Mouse (Mus musculus): Measurements from ENCODE around the gene Smpd2. TPM values are rescaled to one million over a fixed set of nuclear protein-coding genes. Genes with fewer than 3 reads are reported as not detected.

The Smpd2 gene
- polyA plus RNA-seq, 1 experiment from 2014 or later = 36.5 TPM

DNA sequence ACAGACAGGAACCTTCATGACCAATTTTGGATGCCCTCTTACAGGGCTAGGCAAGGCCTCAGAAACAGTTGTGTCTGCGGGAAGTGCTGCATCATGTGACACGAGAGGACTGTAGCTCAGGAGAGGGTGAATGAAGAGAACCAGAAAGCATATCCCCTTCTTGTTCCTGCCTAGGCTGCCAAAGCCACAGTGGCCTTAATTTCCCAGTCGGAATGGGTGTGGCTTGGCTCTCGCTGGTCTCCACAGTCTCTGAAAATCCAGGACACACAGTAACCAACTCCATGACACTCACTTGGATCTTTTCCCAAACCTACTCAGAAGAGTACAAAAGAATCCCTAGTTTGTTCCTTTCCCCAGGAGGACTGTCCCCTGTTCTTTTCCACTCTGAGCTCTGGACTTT lies 10.8 kb upstream of the Smpd2 start:
- H3K4me3 ChIP-seq (ENCODE audit: low read depth, low read length) = no peak overlapping the region
- WGBS = 59% methylated on average over 4 of the region's 4 CpGs
- H3K9ac ChIP-seq (ENCODE audit: low read depth, low read length) = no peak overlapping the region
- no peak for ATAC-seq
- H3K9me3 ChIP-seq (replicated peaks; ENCODE audit: control insufficient read depth, low read length, poor library complexity, severe bottlenecking) = no peaks in the 10 kb centered on the region
- no peaks in the 10 kb centered on the region for H3K4me1 ChIP-seq (ENCODE audit: control insufficient read depth, insufficient read depth, low read length)
- no peak overlapping the region for H3K4me2 ChIP-seq (ENCODE audit: low read length)
- no peaks in the 10 kb centered on the region for H3K27me3 ChIP-seq (ENCODE audit: control insufficient read depth, insufficient read depth, low read depth, low read length)
- no peak overlapping the region for H3K27ac ChIP-seq (ENCODE audit: low read length)
- no peaks in the 10 kb centered on the region for H3K36me3 ChIP-seq (ENCODE audit: control insufficient read depth, insufficient read depth, low read length)

DNA sequence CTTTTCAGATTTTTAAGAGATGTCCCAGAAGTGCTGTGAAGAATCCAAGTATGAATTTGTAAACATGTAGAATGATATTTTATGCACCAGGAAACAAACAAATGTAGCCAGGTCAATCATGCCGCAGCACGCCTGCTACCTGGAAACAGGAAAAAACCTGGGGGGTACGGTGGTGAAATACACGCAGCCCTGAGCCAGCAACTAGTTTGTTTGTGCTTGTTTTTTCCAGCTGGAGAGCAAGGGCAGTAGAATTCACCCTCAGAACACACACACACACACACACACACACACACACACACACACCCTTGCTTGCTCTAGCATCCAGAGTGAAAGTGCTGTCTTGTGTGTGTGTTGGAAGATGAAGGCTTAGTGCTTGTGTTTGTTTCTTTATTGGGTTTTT lies 942 bp upstream of the Smpd2 start:
- Histone ChIP-seq H3K9me3 (replicated peaks; ENCODE audit: control insufficient read depth, low read length, poor library complexity, severe bottlenecking) (no peaks in the 10 kb centered on the region), H3K4me1 (ENCODE audit: control insufficient read depth, insufficient read depth, low read length) (peaks cover 14% of the 10 kb centered on the region), H3K4me3 (ENCODE audit: low read depth, low read length) (peak overlapping the region; percentile 78), H3K27me3 (ENCODE audit: control insufficient read depth, insufficient read depth, low read depth, low read length) (0 out of 2 replicates have a peak, but pooled peaks cover 3% of the 10 kb centered on the region), H3K27ac (ENCODE audit: low read length) (no peak overlapping the region), H3K36me3 (ENCODE audit: control insufficient read depth, insufficient read depth, low read length) (no peaks in the 10 kb centered on the region), H3K9ac (ENCODE audit: low read depth, low read length) (no peak overlapping the region), H3K4me2 (ENCODE audit: low read length) (peak overlapping the region; percentile 96)
- no peak for ATAC-seq
- WGBS = 38% methylated on average over 4 of the region's 4 CpGs

DNA sequence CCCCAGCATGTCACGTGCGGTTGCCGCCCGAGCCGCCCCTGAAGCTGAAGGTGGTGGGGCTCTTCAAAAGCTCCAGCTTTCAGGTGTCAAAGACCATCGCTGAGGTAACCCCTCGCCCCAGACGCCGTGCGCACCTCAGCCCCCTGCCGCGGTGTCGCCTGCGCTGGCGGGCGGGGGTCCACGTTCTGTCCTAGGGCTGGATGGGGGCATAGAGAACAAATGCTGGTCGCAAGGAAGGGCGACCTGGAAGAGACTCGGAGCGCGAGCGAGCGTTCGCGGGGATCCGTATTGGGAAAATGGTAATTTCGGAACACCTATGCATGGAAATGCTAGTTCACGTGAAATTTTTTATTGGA lies 327 bp upstream of the Smpd2 start:
- peak; percentile 65; the same call in 1 of the 2 replicates for ATAC-seq
- Histone ChIP-seq H3K9me3 (replicated peaks; ENCODE audit: control insufficient read depth, low read length, poor library complexity, severe bottlenecking) (no peaks in the 10 kb centered on the region), H3K36me3 (ENCODE audit: control insufficient read depth, insufficient read depth, low read length) (no peaks in the 10 kb centered on the region), H3K27ac (ENCODE audit: low read length) (peak overlapping the region; percentile 47; the same call in 1 of the 2 replicates), H3K4me3 (ENCODE audit: low read depth, low read length) (peak overlapping the region; percentile 78), H3K27me3 (ENCODE audit: control insufficient read depth, insufficient read depth, low read depth, low read length) (0 out of 2 replicates have a peak, but pooled peaks cover 3% of the 10 kb centered on the region), H3K4me2 (ENCODE audit: low read length) (peak overlapping the region; percentile 96), H3K4me1 (ENCODE audit: control insufficient read depth, insufficient read depth, low read length) (peaks cover 14% of the 10 kb centered on the region), H3K9ac (ENCODE audit: low read depth, low read length) (peak overlapping the region; percentile 76)
- under 1% methylated on average over 29 of the region's 29 CpGs for WGBS

DNA sequence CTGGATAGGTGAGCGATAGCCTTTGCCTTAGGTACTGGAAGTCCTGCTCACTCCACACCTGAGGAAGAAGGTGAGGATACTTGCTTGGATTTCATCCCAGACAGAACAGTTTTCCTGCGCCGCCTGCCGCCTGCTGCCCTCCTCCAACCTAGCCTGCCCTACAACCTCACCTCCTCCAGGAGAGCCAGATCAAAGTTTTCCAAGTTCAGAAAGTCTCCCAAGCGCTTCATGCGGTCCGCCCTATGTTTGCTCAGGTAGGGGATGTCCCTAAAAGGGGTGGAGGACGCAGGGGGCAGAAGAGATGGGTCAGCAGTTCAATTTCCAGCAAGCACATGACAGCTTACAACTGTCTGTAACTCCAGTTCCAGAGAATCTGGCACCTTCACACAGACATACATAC lies 875 bp downstream of the Smpd2 start:
- H3K4me3 ChIP-seq (ENCODE audit: low read depth, low read length) = peak overlapping the region; percentile 78
- 0 out of 2 replicates have a peak, but pooled peaks cover 3% of the 10 kb centered on the region for H3K27me3 ChIP-seq (ENCODE audit: control insufficient read depth, insufficient read depth, low read depth, low read length)
- H3K4me1 ChIP-seq (ENCODE audit: control insufficient read depth, insufficient read depth, low read length) = peaks cover 14% of the 10 kb centered on the region
- H3K36me3 ChIP-seq (ENCODE audit: control insufficient read depth, insufficient read depth, low read length) = no peaks in the 10 kb centered on the region
- H3K9me3 ChIP-seq (replicated peaks; ENCODE audit: control insufficient read depth, low read length, poor library complexity, severe bottlenecking) = no peaks in the 10 kb centered on the region
- no peak overlapping the region for H3K27ac ChIP-seq (ENCODE audit: low read length)
- peak; percentile 6; the same call in 1 of the 2 replicates for ATAC-seq
- 31% methylated on average over 8 of the region's 8 CpGs for WGBS
- H3K9ac ChIP-seq (ENCODE audit: low read depth, low read length) = peak overlapping the region; percentile 52; the same call in 1 of the 2 replicates
- H3K4me2 ChIP-seq (ENCODE audit: low read length) = peak overlapping the region; percentile 96

DNA sequence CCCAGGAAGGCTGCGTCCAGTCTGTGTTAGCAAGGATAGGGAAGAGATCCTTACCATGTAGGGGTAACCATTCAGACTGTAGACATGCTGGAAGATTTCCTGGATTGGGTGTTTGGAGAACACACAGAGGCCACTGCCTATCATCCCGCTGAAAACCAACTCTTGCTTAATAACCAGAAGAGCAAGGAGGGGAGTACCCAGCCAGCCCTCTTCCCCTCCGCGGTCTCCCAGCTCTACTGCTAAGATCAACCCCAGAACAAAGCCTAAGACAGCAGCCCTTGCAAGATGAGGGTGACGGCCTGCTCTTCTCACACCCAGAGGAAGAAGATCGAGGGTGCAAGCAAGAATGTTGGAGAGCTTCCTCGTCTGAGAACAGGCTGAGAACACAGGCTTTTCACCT lies 1.3 kb downstream of the Smpd2 start:
- Histone ChIP-seq H3K9me3 (replicated peaks; ENCODE audit: control insufficient read depth, low read length, poor library complexity, severe bottlenecking) (no peaks in the 10 kb centered on the region), H3K4me3 (ENCODE audit: low read depth, low read length) (peak overlapping the region; percentile 78), H3K4me1 (ENCODE audit: control insufficient read depth, insufficient read depth, low read length) (peaks cover 14% of the 10 kb centered on the region), H3K9ac (ENCODE audit: low read depth, low read length) (0 out of 2 replicates have a peak overlapping the region, but pooled peaks have one; percentile 5), H3K27me3 (ENCODE audit: control insufficient read depth, insufficient read depth, low read depth, low read length) (0 out of 2 replicates have a peak, but pooled peaks cover 3% of the 10 kb centered on the region), H3K4me2 (ENCODE audit: low read length) (peak overlapping the region; percentile 96), H3K36me3 (ENCODE audit: control insufficient read depth, insufficient read depth, low read length) (no peaks in the 10 kb centered on the region), H3K27ac (ENCODE audit: low read length) (no peak overlapping the region)
- ATAC-seq = no peak
- WGBS = 50% methylated on average over 7 of the region's 7 CpGs

DNA sequence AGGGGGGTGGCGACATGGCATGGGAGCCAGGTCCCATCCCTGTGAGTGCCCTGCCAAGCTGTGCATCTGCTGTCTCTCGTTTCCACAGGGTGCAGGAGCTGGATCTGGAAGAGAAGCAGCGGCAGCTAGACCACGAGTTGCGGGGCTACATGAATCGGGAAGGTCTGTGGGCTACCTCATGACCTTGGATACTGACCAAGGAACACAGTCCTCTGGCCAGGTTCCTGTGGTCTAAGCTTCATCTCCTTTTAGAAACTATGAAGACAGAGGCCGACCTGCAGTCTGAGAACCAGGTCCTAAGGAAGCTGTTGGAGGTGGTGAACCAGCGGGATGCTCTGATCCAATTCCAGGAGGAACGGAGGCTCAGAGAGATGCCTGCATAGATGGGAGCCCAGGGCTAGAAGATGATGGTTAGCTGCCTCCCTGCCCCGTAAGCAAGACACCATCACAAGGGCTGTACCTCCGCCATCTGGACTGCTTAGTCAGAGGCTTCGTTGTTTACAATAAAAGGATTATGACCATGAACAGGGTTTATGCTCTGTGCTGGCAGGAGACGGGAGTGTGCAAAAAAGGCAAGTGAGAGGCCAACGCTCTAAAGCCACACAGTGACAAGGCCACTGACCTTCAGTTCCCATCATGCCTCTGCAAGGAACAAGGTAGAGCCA lies 3.5 kb downstream of the Smpd2 start:
- Histone ChIP-seq H3K4me1 (ENCODE audit: control insufficient read depth, insufficient read depth, low read length) (peaks cover 14% of the 10 kb centered on the region), H3K4me2 (ENCODE audit: low read length) (no peak overlapping the region), H3K4me3 (ENCODE audit: low read depth, low read length) (no peak overlapping the region), H3K27me3 (ENCODE audit: control insufficient read depth, insufficient read depth, low read depth, low read length) (0 out of 2 replicates have a peak, but pooled peaks cover 2% of the 10 kb centered on the region), H3K9ac (ENCODE audit: low read depth, low read length) (no peak overlapping the region), H3K9me3 (replicated peaks; ENCODE audit: control insufficient read depth, low read length, poor library complexity, severe bottlenecking) (no peaks in the 10 kb centered on the region), H3K27ac (ENCODE audit: low read length) (no peak overlapping the region), H3K36me3 (ENCODE audit: control insufficient read depth, insufficient read depth, low read length) (no peaks in the 10 kb centered on the region)
- 68% methylated on average over 14 of the region's 14 CpGs for WGBS
- no peak for ATAC-seq

DNA sequence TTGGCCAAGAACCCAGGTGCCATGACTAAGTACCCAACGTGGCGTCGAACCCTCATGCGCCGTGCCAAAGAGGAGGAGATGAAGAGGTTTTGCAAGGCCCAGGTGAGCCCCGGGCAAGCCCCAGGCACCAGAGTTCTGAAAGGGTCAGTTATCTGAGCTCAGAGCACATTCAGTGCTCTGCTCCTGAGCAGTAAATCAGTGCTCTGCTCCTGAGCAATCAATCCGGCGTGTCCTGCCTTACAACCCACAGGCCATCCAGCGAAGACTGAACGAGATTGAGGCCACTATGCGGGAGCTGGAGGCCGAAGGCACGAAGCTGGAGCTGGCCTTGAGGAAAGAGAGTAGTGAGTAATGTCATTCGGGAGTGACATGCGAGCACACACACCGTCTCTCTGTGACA lies 4.4 kb downstream of the Smpd2 start:
- Histone ChIP-seq H3K36me3 (ENCODE audit: control insufficient read depth, insufficient read depth, low read length) (no peaks in the 10 kb centered on the region), H3K27ac (ENCODE audit: low read length) (no peak overlapping the region), H3K4me2 (ENCODE audit: low read length) (no peak overlapping the region), H3K4me3 (ENCODE audit: low read depth, low read length) (no peak overlapping the region), H3K9me3 (replicated peaks; ENCODE audit: control insufficient read depth, low read length, poor library complexity, severe bottlenecking) (no peaks in the 10 kb centered on the region), H3K27me3 (ENCODE audit: control insufficient read depth, insufficient read depth, low read depth, low read length) (no peaks in the 10 kb centered on the region), H3K9ac (ENCODE audit: low read depth, low read length) (no peak overlapping the region), H3K4me1 (ENCODE audit: control insufficient read depth, insufficient read depth, low read length) (peaks cover 12% of the 10 kb centered on the region)
- ATAC-seq = no peak
- WGBS = 94% methylated on average over 16 of the region's 16 CpGs

DNA sequence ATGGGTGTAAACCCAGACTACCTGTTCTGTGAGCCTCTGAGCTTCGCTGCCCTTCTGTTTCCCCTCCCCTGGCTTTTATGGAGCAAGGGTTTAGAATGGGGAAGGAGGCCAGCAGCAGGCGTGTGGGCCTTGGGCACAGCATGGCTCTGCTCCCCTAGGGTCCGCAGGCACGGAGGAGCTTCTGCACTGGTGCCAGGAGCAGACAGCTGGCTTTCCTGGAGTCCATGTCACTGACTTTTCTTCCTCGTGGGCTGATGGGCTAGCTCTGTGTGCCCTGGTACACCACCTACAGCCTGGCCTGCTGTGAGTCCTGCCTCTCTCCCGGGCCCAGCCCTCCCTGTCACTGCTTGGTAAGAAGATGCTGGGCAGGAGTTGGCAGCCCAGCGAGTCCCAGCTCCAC lies 7.7 kb downstream of the Smpd2 start:
- no peak for ATAC-seq
- Histone ChIP-seq H3K4me2 (ENCODE audit: low read length) (no peak overlapping the region), H3K4me3 (ENCODE audit: low read depth, low read length) (no peak overlapping the region), H3K27me3 (ENCODE audit: control insufficient read depth, insufficient read depth, low read depth, low read length) (no peaks in the 10 kb centered on the region), H3K9me3 (replicated peaks; ENCODE audit: control insufficient read depth, low read length, poor library complexity, severe bottlenecking) (no peaks in the 10 kb centered on the region), H3K9ac (ENCODE audit: low read depth, low read length) (no peak overlapping the region), H3K27ac (ENCODE audit: low read length) (no peak overlapping the region), H3K4me1 (ENCODE audit: control insufficient read depth, insufficient read depth, low read length) (no peaks in the 10 kb centered on the region), H3K36me3 (ENCODE audit: control insufficient read depth, insufficient read depth, low read length) (no peaks in the 10 kb centered on the region)
- whole genome bisulfite sequencing = 76% methylated on average over 7 of the region's 7 CpGs

DNA sequence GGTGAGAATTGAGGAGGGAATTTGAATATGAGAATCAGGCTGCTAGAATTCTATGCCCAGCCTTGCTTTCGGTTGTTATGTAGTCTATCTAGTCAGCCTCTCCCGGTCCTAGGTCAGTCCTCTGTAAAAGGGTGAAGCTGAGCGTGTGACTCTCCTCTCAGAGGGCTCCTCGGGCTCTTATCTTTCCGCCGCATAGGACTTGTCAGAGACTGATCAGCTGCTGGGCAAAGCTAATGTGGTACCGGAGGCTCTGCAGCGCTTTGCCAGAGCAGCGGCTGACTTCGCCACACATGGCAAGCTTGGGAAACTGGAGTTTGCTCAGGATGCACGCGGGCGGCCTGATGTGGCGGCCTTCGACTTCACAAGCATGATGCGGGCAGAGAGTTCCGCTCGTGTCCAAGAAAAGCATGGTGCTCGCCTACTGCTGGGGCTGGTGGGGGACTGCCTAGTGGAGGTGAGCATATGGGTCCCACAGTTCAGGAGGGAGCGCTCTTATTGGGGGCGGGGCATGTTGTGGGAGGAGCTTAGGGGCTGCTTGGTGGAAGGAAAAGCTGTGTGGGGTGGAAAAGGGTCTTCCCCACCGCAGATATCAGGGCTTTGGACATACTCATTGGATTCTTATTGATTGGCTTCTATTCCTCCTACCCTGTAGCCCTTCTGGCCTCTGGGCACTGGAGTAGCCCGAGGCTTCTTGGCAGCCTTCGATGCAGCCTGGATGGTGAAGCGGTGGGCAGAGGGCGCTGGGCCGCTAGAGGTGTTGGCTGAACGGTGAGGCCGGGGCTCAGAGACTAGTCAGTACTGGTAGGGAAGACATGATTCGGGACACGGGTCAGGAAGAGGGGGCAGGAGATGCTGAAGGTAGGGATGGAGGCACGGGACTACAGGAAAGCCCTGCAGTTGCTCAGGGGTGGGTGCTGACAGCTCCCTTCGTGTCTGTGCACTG lies 9.0 kb downstream of the Smpd2 start:
- no peak overlapping the region for H3K27ac ChIP-seq (ENCODE audit: low read length)
- no peak for ATAC-seq
- no peaks in the 10 kb centered on the region for H3K36me3 ChIP-seq (ENCODE audit: control insufficient read depth, insufficient read depth, low read length)
- no peaks in the 10 kb centered on the region for H3K27me3 ChIP-seq (ENCODE audit: control insufficient read depth, insufficient read depth, low read depth, low read length)
- 72% methylated on average over 33 of the region's 33 CpGs for WGBS
- H3K4me1 ChIP-seq (ENCODE audit: control insufficient read depth, insufficient read depth, low read length) = peaks cover 4% of the 10 kb centered on the region; the same call in 1 of the 2 replicates
- no peak overlapping the region for H3K4me2 ChIP-seq (ENCODE audit: low read length)
- no peak overlapping the region for H3K9ac ChIP-seq (ENCODE audit: low read depth, low read length)
- no peaks in the 10 kb centered on the region for H3K9me3 ChIP-seq (replicated peaks; ENCODE audit: control insufficient read depth, low read length, poor library complexity, severe bottlenecking)
- no peak overlapping the region for H3K4me3 ChIP-seq (ENCODE audit: low read depth, low read length)
